Mouse (Mus musculus) inflammation-experienced regulatory T-cells, adult 16 weeks (primary cell): ENCODE results near the gene Zfp36l3. TPM values are rescaled to one million over a fixed set of nuclear protein-coding genes. Genes with fewer than 3 reads are reported as not detected.

Experiments
- polyA plus RNA-seq: library from polyadenylated mRNA; unstranded; fragments of 100-300 nt; shearing (Covaris generic); gene quantifications from one replicate; pipeline ENCODE4 v1.2.1, GENCODE M21; 2017

Gene Zfp36l3
- polyA plus RNA-seq: not detected

GRCm38 (mm10) chrX:53776276-53776675 lies at the start of gene Zfp36l3:
Zfp36l3 (minus strand) TSS chrX:53776394.

GRCm38 (mm10) chrX:53797519-53797918 lies 21.3 kb upstream of the Zfp36l3 start, which contains the start of gene Xlr:
Xlr (minus strand) TSS chrX:53797706.

GRCm38 (mm10) chrX:53757736-53758135 lies 18.5 kb downstream of the Zfp36l3 start, which contains the start of gene 1700013H16Rik:
1700013H16Rik (minus strand) TSS chrX:53757831.

GRCm38 (mm10) chrX:53724596-53724995 lies 51.6 kb downstream of the Zfp36l3 start, which contains the start of gene 4930502E18Rik:
4930502E18Rik (plus strand) TSS chrX:53724826.

Other genes starting within 250 kb of the Zfp36l3 start
- gene Rtl8c, start 168.4 kb downstream of the Zfp36l3 start, polyA plus RNA-seq: 34.0 TPM
- gene Gm14597, start 167.4 kb downstream of the Zfp36l3 start, polyA plus RNA-seq: not detected
- gene Rtl8a, start 132.7 kb downstream of the Zfp36l3 start, polyA plus RNA-seq: 33.9 TPM
- gene Rtl8b, start 106.0 kb downstream of the Zfp36l3 start, polyA plus RNA-seq: 31.9 TPM
- not detected for gene 4930502E18Rik, start 51.6 kb downstream of the Zfp36l3 start, polyA plus RNA-seq
- gene 1700013H16Rik, start 18.6 kb downstream of the Zfp36l3 start, polyA plus RNA-seq: not detected
- gene Xlr, start 21.3 kb upstream of the Zfp36l3 start, polyA plus RNA-seq: 7.4 TPM